Mouse (Mus musculus) lung, postnatal 0 days (tissue): ENCODE data around the gene Jph3. TPM values are rescaled to one million over a fixed set of nuclear protein-coding genes. Genes with fewer than 3 reads are reported as not detected.

Experiments used
- ATAC-seq: fragments of 200-750 bp; cut with Nextera tagmentation; 2 replicates; pipeline ENCODE4 v1.8.0; 2017; ENCODE audit warnings: moderate library complexity
- DNase-seq: peaks from one replicate; pipeline ENCODE4 v3.0.0-alpha.2; 2016; ENCODE audit warnings: low spot score
- H3K27ac ChIP-seq: fragments of 300-500 bp; sonication (generic); 2 replicates; pipeline ENCODE4 v1.5.1; 2014; ENCODE audit warnings: antibody characterized with exemption, mild to moderate bottlenecking, low read length, mixed read lengths
- H3K27me3 ChIP-seq: fragments of 300-500 bp; sonication (generic); replicated peaks from 2 replicates; pipeline ENCODE4 v1.6.1; 2014; ENCODE audit warnings: low read length, mixed read lengths; ENCODE audit not compliant: insufficient read depth
- H3K36me3 ChIP-seq: fragments of 300-500 bp; sonication (generic); 2 replicates; pipeline ENCODE4 v1.6.1; 2014; ENCODE audit warnings: low read length, mixed read lengths; ENCODE audit not compliant: insufficient read depth
- H3K4me1 ChIP-seq: fragments of 300-500 bp; sonication (generic); 2 replicates; pipeline ENCODE4 v1.6.1; 2014; ENCODE audit warnings: antibody characterized with exemption, low read depth, low read length, mixed read lengths; ENCODE audit not compliant: insufficient read depth
- H3K4me2 ChIP-seq: fragments of 300-500 bp; sonication (generic); replicated peaks from 2 replicates; pipeline ENCODE4 v1.6.1; 2014; ENCODE audit warnings: low read depth, mild to moderate bottlenecking, low read length, moderate library complexity, mixed read lengths
- H3K4me3 ChIP-seq: fragments of 300-500 bp; sonication (generic); 2 replicates; pipeline ENCODE4 v1.5.1; 2014; ENCODE audit warnings: low read depth, low read length
- H3K9ac ChIP-seq: fragments of 300-500 bp; sonication (generic); replicated peaks from 2 replicates; pipeline ENCODE4 v1.6.1; 2014; ENCODE audit warnings: low read depth, mild to moderate bottlenecking
- H3K9me3 ChIP-seq: fragments of 300-500 bp; sonication (generic); 2 replicates; pipeline ENCODE4 v1.6.1; 2016; ENCODE audit warnings: low read length, mixed read lengths
- CTCF ChIP-seq: IDR thresholded peaks from 2 replicates; pipeline ENCODE4 v1.5.1; 2016; ENCODE audit warnings: antibody characterized with exemption, mild to moderate bottlenecking
- EP300 ChIP-seq: IDR thresholded peaks from 2 replicates; pipeline ENCODE4 v1.6.1; 2016; ENCODE audit warnings: antibody characterized with exemption, mild to moderate bottlenecking, control low read depth
- WGBS: fragments of 180-500 bp; shearing (Covaris S2); extraction: QIAGEN DNeasy Blood & Tissue Kit; methylation state at CpG from one replicate; pipeline ENCODE4 v1.1.7; 2014; 5-methylcytosine and 5-hydroxymethylcytosine counted together
- polyA plus RNA-seq: library from polyadenylated mRNA; unstranded; fragments of >200 nt; fragmentation: Nextera tagmentation; extraction: Ambion mirVana; gene quantifications from 2 replicates; pipeline ENCODE4 v1.2.1, GENCODE M21; 2015

Gene Jph3
- polyA plus RNA-seq, 1 experiment from 2014 or later, result 0.08 TPM

DNA sequence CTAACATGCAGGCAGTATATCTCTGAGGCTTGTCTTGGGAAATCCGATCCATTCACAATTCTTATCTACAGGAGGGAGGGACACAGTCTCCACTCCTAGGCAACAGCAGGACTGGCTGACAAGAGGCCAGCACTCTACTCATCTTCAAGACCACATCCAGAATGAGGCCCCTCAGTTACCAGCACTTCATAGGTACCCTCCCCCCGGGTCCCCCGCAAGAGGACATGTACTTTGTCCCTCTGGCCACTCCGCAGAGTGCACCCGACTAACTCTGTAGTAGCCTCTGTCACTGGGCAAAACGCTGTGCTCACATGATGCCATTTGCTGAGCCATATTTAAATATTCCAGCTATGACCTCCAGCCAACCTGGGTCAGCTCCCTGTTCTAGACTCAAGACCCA lies 69.0 kb downstream of the Jph3 start:
- Histone ChIP-seq H3K27me3 (no peaks in the 10 kb centered on the region), H3K9ac (no peak overlapping the region), H3K4me1 (no peaks in the 10 kb centered on the region), H3K4me2 (no peak overlapping the region), H3K9me3 (no peaks in the 10 kb centered on the region), H3K36me3 (no peaks in the 10 kb centered on the region; the same call in 1 of the 2 replicates), H3K27ac (no peak overlapping the region), H3K4me3 (no peak overlapping the region)
- 84% methylated on average over 6 of the region's 6 CpGs for WGBS
- no peak for ATAC-seq
- DNase-seq, result no peak
- TF ChIP-seq CTCF, result no peak
- TF ChIP-seq EP300, result no peak

DNA sequence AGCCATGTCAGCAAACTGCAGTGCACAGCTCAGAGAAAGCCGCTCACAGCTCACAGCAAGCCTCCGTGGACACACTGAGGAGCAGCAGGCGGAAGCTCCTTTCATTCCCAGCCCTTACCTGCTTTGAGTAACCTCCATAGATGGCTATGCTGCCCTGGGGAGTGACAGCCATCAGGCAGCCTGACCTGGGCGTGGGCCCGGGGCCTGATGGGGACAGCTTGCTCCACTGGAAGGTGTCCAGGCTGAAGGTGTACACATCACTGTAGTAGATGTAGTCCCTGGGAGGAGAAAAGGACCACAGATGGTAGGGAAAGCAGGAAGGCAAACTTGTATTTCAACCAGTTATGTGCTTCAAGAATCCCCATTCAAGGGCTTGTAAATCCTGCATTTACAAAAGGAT lies 75.4 kb downstream of the Jph3 start:
- H3K9ac ChIP-seq, result no peak overlapping the region
- ATAC-seq (no peak), DNase-seq (no peak)
- no peaks in the 10 kb centered on the region for H3K4me1 ChIP-seq
- 96% methylated on average over 5 of the region's 5 CpGs for WGBS
- no peak overlapping the region for H3K4me2 ChIP-seq
- no peak overlapping the region for H3K4me3 ChIP-seq
- no peaks in the 10 kb centered on the region for H3K27me3 ChIP-seq
- no peaks in the 10 kb centered on the region for H3K9me3 ChIP-seq
- H3K36me3 ChIP-seq, result peaks cover 8% of the 10 kb centered on the region; the same call in 1 of the 2 replicates
- H3K27ac ChIP-seq, result no peak overlapping the region
- TF ChIP-seq EP300 (no peak), CTCF (no peak)

DNA sequence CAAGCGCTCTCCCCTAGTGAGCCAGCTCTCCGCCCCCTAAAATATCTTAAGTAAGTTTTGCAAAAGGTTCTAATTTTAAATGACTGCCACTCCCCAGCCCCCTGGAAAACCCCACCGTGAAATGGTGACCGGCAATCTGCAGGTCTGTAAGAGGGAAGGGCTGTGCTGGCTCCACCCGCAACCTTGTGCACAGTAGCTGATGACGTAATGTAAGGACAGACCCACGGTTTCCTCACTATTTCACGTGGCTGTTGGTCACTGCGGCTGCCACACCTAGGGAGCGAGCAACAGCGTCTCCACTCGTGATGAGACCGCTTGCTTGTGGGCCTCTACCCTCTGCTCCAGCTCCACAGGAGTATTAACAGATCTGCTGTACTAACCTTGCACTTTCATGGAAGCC lies 76.7 kb downstream of the Jph3 start:
- Histone ChIP-seq H3K4me3 (no peak overlapping the region), H3K27ac (no peak overlapping the region), H3K9ac (no peak overlapping the region), H3K9me3 (no peaks in the 10 kb centered on the region), H3K27me3 (no peaks in the 10 kb centered on the region), H3K36me3 (peaks cover 8% of the 10 kb centered on the region; the same call in 1 of the 2 replicates), H3K4me2 (no peak overlapping the region), H3K4me1 (no peaks in the 10 kb centered on the region)
- DNase-seq, result peak; percentile 43
- 84% methylated on average over 13 of the region's 13 CpGs for WGBS
- peak; percentile 35; the same call in 1 of the 2 replicates for ATAC-seq
- no peak for TF ChIP-seq CTCF
- TF ChIP-seq EP300, result no peak

DNA sequence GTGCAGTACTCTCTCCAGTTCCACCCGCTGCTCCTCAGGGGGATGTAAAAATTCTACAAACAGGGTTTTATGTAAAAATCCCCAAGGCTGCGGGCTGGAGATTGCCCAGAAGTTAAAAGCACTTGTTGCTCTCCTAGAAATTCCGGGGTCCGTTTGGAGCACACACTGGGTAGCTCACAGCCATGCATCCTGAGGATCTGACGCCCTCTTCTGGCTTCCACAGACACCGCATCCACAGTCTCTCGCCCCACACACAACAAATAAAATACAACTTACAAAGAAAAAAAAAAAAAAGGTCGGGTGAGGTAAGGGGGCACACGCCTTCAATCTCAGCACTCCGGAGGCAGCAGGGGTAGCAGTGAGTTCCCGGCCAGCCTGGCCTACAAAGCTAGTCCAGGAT lies 78.6 kb downstream of the Jph3 start:
- WGBS, result 71% methylated on average over 11 of the region's 11 CpGs
- Histone ChIP-seq H3K4me2 (no peak overlapping the region), H3K36me3 (peaks cover 8% of the 10 kb centered on the region; the same call in 1 of the 2 replicates)

DNA sequence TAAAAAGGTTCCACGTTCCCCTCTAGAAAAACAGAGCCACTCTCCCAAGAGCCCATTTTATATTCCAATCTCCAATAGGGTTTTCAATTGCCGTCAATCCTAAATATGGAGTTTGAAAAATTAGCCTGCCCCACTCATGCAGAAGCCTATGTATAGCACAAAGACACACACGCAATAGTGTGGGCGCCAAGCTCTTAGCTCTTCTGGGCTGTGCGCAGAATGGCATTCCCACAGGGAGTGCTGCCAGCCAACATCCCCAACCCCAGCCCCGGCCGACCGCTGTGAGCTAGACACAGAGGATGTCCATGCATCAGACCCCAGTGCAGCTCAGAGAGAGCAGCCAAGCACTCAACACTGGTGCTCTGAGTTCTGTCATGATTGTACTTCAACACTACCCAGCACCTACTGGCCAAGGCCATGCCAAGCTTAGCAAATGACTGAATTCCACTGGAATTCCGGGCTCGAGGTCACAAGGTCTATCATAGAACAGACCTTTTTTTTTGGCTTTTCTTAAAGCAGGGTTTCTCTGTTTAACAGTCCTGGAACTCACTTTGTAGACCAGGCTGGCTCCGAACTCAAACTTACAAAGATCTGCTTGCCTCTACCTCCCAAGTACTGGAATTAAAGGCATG lies 80.2 kb downstream of the Jph3 start:
- H3K4me3 ChIP-seq, result no peak overlapping the region
- no peak overlapping the region for H3K4me2 ChIP-seq
- no peaks in the 10 kb centered on the region for H3K27me3 ChIP-seq
- no peak for TF ChIP-seq CTCF
- no peak for TF ChIP-seq EP300
- ATAC-seq (no peak), DNase-seq (no peak)
- no peak overlapping the region for H3K27ac ChIP-seq
- WGBS, result 90% methylated on average over 11 of the region's 11 CpGs
- peaks cover 9% of the 10 kb centered on the region; the same call in 1 of the 2 replicates for H3K36me3 ChIP-seq
- H3K9me3 ChIP-seq, result no peaks in the 10 kb centered on the region
- no peak overlapping the region for H3K9ac ChIP-seq
- no peaks in the 10 kb centered on the region for H3K4me1 ChIP-seq

More for the DNA sequence above, 78.6 kb downstream of the Jph3 start:
- Histone ChIP-seq H3K9ac (no peak overlapping the region), H3K4me3 (no peak overlapping the region), H3K27me3 (no peaks in the 10 kb centered on the region), H3K9me3 (no peaks in the 10 kb centered on the region), H3K4me1 (no peaks in the 10 kb centered on the region), H3K27ac (no peak overlapping the region)
- no peak for ATAC-seq
- TF ChIP-seq EP300 (no peak), CTCF (peak; percentile 37)
- DNase-seq, result no peak

DNA sequence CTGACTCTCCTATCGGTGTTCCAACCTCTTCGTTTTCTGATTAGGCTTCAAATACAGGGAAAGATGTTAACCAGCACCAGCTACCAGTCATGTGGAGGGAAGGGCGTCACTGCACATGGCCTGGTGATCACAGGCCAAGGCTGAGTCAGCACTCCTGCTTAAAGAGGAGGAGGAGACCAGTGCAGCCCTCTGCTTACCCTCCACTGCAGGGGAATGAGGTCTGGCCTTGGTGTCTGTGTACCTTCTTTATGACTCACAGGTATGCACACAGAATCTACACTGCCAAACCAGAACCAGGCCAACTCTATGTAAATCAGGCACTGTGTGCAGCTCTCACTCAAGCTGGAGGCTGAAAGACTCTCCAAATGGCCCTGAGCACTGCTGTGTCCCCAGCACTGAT lies 82.1 kb downstream of the Jph3 start:
- H3K4me2 ChIP-seq, result no peak overlapping the region
- no peak overlapping the region for H3K9ac ChIP-seq
- no peak overlapping the region for H3K4me3 ChIP-seq
- WGBS, result 96% methylated on average over 3 of the region's 3 CpGs
- H3K36me3 ChIP-seq, result 0 out of 2 replicates have a peak, but pooled peaks cover 5% of the 10 kb centered on the region
- H3K27me3 ChIP-seq, result no peaks in the 10 kb centered on the region
- no peaks in the 10 kb centered on the region for H3K4me1 ChIP-seq
- H3K27ac ChIP-seq, result no peak overlapping the region
- ATAC-seq (no peak), DNase-seq (no peak)
- H3K9me3 ChIP-seq, result no peaks in the 10 kb centered on the region
- no peak for TF ChIP-seq EP300
- TF ChIP-seq CTCF, result no peak
